Mouse (Mus musculus) left cerebral cortex, postnatal 14 days (tissue): ENCODE measurements at regions not wholly inside any gene's neighbourhood (a gene's known extent, or its start where the extent isn't known, plus 50 kb on each side); places are given as distances from the start of the nearest gene placed in this dataset.

ENCODE experiments used
- DNase-seq, 2 experiments: peaks; one replicate each; pipeline ENCODE4 v3.0.0; 2021 to 2022; ENCODE audit warnings: low spot score in 2 of 2, mixed read lengths in 1 of 2
- intact Hi-C: fragments of 180-260 bp; cut with DNase I; formaldehyde crosslinking; loops from one replicate; pipeline ENCODE4 v1.15.1; 2025

GRCm38 (mm10) chr17:54483901-54484300, 185.1 kb upstream of the Slc5a7 start:
- intact Hi-C loops: no loop called here
- no peak for DNase-seq

- intact Hi-C loops: no loop called here
- DNase-seq: peak in 1 of 2 experiments; percentile 5
Observed at GRCm38 (mm10) chr17:54439910-54440309, 141.1 kb upstream of the Slc5a7 start.

GRCm38 (mm10) chr17:54438435-54438834, 139.6 kb upstream of the Slc5a7 start:
- DNase-seq: peak; percentile 60 to 68

GRCm38 (mm10) chr17:54429922-54430321, 131.1 kb upstream of the Slc5a7 start:
- intact Hi-C loops: no loop called here

More at GRCm38 (mm10) chr17:54438435-54438834, 139.6 kb upstream of the Slc5a7 start:
- intact Hi-C loops: no loop called here

GRCm38 (mm10) chr17:54414260-54414659, 115.4 kb upstream of the Slc5a7 start:
- intact Hi-C loops: no loop called here
- DNase-seq: no peak

More at GRCm38 (mm10) chr17:54429922-54430321, 131.1 kb upstream of the Slc5a7 start:
- DNase-seq: no peak

- DNase-seq: no peak
Observed at GRCm38 (mm10) chr17:54396476-54396875, 97.6 kb upstream of the Slc5a7 start.

GRCm38 (mm10) chr17:54377500-54377899, 78.7 kb upstream of the Slc5a7 start:
- no peak for DNase-seq
- intact Hi-C loops: no loop called here

More at GRCm38 (mm10) chr17:54396476-54396875, 97.6 kb upstream of the Slc5a7 start:
- intact Hi-C loops: no loop called here

- intact Hi-C loops: loop anchor here (10.0 kb wide), 1 partner anchor 196 kb away; no protein-coding TSS in a partner anchor
- DNase-seq: peak; percentile 69 to 79
Observed at GRCm38 (mm10) chr17:54368611-54369010, 69.8 kb upstream of the Slc5a7 start.

- no peak for DNase-seq
- intact Hi-C loops: loop anchor here (10.0 kb wide), 1 partner anchor 197 kb away; no protein-coding TSS in a partner anchor
Observed at GRCm38 (mm10) chr17:54367948-54368347, 69.1 kb upstream of the Slc5a7 start.

- intact Hi-C loops: loop anchor here (10.0 kb wide), 1 partner anchor 202 kb away; no protein-coding TSS in a partner anchor
- DNase-seq: no peak
Observed at GRCm38 (mm10) chr17:54362991-54363390, 64.2 kb upstream of the Slc5a7 start.

- no peak for DNase-seq
- intact Hi-C loops: loop anchor here (5.0 kb wide), 1 partner anchor 734 kb away; no protein-coding TSS in a partner anchor
Observed at GRCm38 (mm10) chr17:54353063-54353462, 54.2 kb upstream of the Slc5a7 start.

GRCm38 (mm10) chr17:54350881-54351280, 52.0 kb upstream of the Slc5a7 start:
- DNase-seq: peak in 1 of 2 experiments; percentile 31
- intact Hi-C loops: loop anchor here (5.0 kb wide), 1 partner anchor 736 kb away; no protein-coding TSS in a partner anchor
